Mouse (Mus musculus) kidney, adult 9 months (tissue): ENCODE data around the gene Hfe2.
A peak's percentile ranks its signal among the peaks of the same experiment; 100 is the strongest.
"Not testable (repeated sequence)": the region's sequence is repeated elsewhere in the genome, so short reads cannot be mapped to it uniquely, and the experiment has no call there.

Experiments used
- DNase-seq: peaks from one replicate; pipeline ENCODE4 v3.0.0; 2022

The Hfe2 gene

GRCm38 (mm10) chr3:96524914-96525313 lies at the start of gene Hfe2:
Gene Hfe2, plus strand, starts transcription at chr3:96525172.
- no peak for DNase-seq

GRCm38 (mm10) chr3:96477084-96477483 lies 47.9 kb upstream of the Hfe2 start:
- DNase-seq = no peak

- no peak for DNase-seq
These were observed 47.4 kb upstream of the Hfe2 start for GRCm38 (mm10) chr3:96477558-96477957.

- no peak for DNase-seq
These were observed 45.7 kb upstream of the Hfe2 start for GRCm38 (mm10) chr3:96479249-96479648.

- DNase-seq = no peak
These were observed 44.2 kb upstream of the Hfe2 start for GRCm38 (mm10) chr3:96480684-96481270.

GRCm38 (mm10) chr3:96481856-96482255 lies 43.1 kb upstream of the Hfe2 start:
- DNase-seq = no peak

- DNase-seq = no peak
These were observed 42.5 kb upstream of the Hfe2 start for GRCm38 (mm10) chr3:96482451-96482850.

- not testable (repeated sequence) for DNase-seq
These were observed 41.9 kb upstream of the Hfe2 start for GRCm38 (mm10) chr3:96483044-96483443.

GRCm38 (mm10) chr3:96483946-96484345 lies 41.0 kb upstream of the Hfe2 start:
- DNase-seq = no peak

GRCm38 (mm10) chr3:96484921-96485320 lies 40.1 kb upstream of the Hfe2 start:
- no peak for DNase-seq

GRCm38 (mm10) chr3:96485361-96485760 lies 39.6 kb upstream of the Hfe2 start:
- DNase-seq = no peak

GRCm38 (mm10) chr3:96486064-96486827 lies 38.7 kb upstream of the Hfe2 start:
- not testable (repeated sequence) for DNase-seq

- not testable (repeated sequence) for DNase-seq
These were observed 38.0 kb upstream of the Hfe2 start for GRCm38 (mm10) chr3:96486828-96487559.

GRCm38 (mm10) chr3:96487596-96488289 lies 37.2 kb upstream of the Hfe2 start:
- DNase-seq = peak; percentile 39

- DNase-seq = not testable (repeated sequence)
These were observed 36.6 kb upstream of the Hfe2 start for GRCm38 (mm10) chr3:96488290-96488906.

- not testable (repeated sequence) for DNase-seq
These were observed 35.9 kb upstream of the Hfe2 start for GRCm38 (mm10) chr3:96488907-96489629.

GRCm38 (mm10) chr3:96489636-96490035 lies 35.3 kb upstream of the Hfe2 start:
- not testable (repeated sequence) for DNase-seq

- DNase-seq = not testable (repeated sequence)
These were observed 30.5 kb upstream of the Hfe2 start for GRCm38 (mm10) chr3:96494456-96494855.

- DNase-seq = no peak
These were observed 30.1 kb upstream of the Hfe2 start for GRCm38 (mm10) chr3:96494912-96495311.

- no peak for DNase-seq
These were observed 29.3 kb upstream of the Hfe2 start for GRCm38 (mm10) chr3:96495490-96496210.

- no peak for DNase-seq
These were observed 28.8 kb upstream of the Hfe2 start for GRCm38 (mm10) chr3:96496216-96496615.
